Mouse (Mus musculus) liver, postnatal 0 days (tissue): Measurements from ENCODE around the gene Shc3.

ENCODE experiments used
- CTCF ChIP-seq: sonication (generic); IDR thresholded peaks from 2 replicates; pipeline ENCODE4 v1.5.1; 2016; ENCODE audit warnings: antibody characterized with exemption, low read depth
- EP300 ChIP-seq: IDR thresholded peaks from 2 replicates; pipeline ENCODE4 v1.6.1; 2016; ENCODE audit warnings: antibody characterized with exemption, low read depth, mild to moderate bottlenecking

DNA sequence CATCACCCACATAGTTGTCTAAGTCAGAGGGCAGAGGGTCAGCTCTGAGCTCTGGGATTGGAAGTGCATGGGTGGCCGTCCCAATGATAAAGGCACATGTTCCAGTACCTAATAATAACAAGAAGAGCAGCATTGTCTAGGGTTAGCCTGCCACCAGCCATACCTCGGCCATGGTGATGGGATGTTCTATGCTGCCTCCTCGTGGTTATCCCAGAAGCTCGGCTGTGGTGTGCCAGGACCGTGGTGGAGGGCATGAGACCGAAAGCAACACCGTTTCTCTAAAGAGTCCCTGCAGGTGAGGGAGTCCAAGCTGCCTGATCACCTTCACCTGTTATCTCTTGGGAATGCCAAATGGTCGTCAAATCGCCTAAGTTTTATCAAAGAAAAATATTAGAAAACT is 145.6 kb downstream of the Shc3 start:
- TF ChIP-seq CTCF = no peak
- no peak for TF ChIP-seq EP300
